Mouse (Mus musculus): ENCODE results near the gene Plcd1. TPM values are rescaled to one million over a fixed set of nuclear protein-coding genes. Genes with fewer than 3 reads are reported as not detected.

Plcd1 gene
- total RNA-seq, 4 experiments from 2014 or later = 4.2 to 7.8 (median 6.3) TPM

- no peak for DNase-seq (ENCODE audit: low spot score in 2 of 2)
Observed at GRCm38 (mm10) chr9:119025263-119025662, 68.0 kb downstream of the Plcd1 start.

DNA sequence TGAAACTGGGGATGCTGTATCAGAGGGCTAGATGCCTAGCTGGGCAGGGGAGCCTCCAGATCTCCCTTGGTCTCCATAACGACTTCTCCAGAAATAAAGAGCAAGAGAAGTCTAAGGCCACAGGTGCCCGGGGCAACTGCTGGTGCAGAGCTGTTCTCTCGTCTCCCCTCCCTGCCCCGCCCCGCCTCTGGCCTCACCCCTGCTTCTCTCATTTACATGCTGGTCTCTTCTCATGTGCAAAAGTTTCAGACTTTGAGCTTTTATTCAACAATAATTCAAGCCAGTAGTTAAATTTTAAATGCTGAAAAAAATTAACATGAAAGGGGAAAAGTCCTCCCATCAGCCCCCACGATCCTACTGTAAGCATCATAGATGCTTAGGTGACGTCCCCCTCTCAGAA, 71.6 kb downstream of the Plcd1 start:
- DNase-seq (ENCODE audit: low spot score in 2 of 2) = no peak

Small RNAs within 50 kb of the gene (microRNA-seq; reads per million reads assigned to microRNA genes)
- 7.5 reads per million for gene Mir26a-1

Other genes with a start within 250 kb of the Plcd1 start
- 1 to 10 TPM; 2.0 to 4.7 (median 3.1) TPM for gene Ctdspl, start 167.0 kb downstream of the Plcd1 start, total RNA-seq (2022)
- under 1 TPM; 0.22 to 0.54 (median 0.37) TPM for gene Vill, start 40.7 kb downstream of the Plcd1 start, total RNA-seq (2022)
- not detected for gene Dlec1, start 9.0 kb upstream of the Plcd1 start, total RNA-seq (2022)
- gene Acaa1b, start 63.6 kb upstream of the Plcd1 start, total RNA-seq (2022) = 1 to 10 TPM in 1 of 4 experiments, under 1 TPM in 3; 0.72 to 1.3 (median 0.81) TPM
- gene Gm47289, start 65.7 kb upstream of the Plcd1 start, total RNA-seq (2022) = not detected
- not detected for gene Slc22a13, start 115.6 kb upstream of the Plcd1 start, total RNA-seq (2022)
- gene Oxsr1, start 228.9 kb upstream of the Plcd1 start, total RNA-seq (2022) = 10 to 100 TPM; 66.1 to 80.3 (median 73.0) TPM
- gene Acaa1a, start 246.2 kb upstream of the Plcd1 start, total RNA-seq (2022) = 10 to 100 TPM; 35.9 to 42.5 (median 39.9) TPM
- gene Myd88, start 247.9 kb upstream of the Plcd1 start, total RNA-seq (2022) = 1 to 10 TPM; 2.7 to 4.1 (median 3.9) TPM